Mouse (Mus musculus) cerebellum, adult 2 months (tissue): Measurements from ENCODE around the gene Arhgap33.
"Not testable (repeated sequence)": the region's sequence is repeated elsewhere in the genome, so short reads cannot be mapped to it uniquely, and the experiment has no call there.

Experiments
- CTCF ChIP-seq: fragments of 200-500 bp; IDR thresholded peaks from 2 replicates; pipeline ENCODE4 v1.5.1; 2011; ENCODE audit warnings: low read depth, mild to moderate bottlenecking, control low read depth, low read length, moderate library complexity, borderline replicate concordance; ENCODE audit not compliant: insufficient read depth
- POLR2A ChIP-seq: fragments of 200-500 bp; IDR thresholded peaks from 2 replicates; pipeline ENCODE4 v1.6.1; 2011; ENCODE audit warnings: low read length, control low read depth, borderline replicate concordance; ENCODE audit not compliant: insufficient read depth

DNA sequence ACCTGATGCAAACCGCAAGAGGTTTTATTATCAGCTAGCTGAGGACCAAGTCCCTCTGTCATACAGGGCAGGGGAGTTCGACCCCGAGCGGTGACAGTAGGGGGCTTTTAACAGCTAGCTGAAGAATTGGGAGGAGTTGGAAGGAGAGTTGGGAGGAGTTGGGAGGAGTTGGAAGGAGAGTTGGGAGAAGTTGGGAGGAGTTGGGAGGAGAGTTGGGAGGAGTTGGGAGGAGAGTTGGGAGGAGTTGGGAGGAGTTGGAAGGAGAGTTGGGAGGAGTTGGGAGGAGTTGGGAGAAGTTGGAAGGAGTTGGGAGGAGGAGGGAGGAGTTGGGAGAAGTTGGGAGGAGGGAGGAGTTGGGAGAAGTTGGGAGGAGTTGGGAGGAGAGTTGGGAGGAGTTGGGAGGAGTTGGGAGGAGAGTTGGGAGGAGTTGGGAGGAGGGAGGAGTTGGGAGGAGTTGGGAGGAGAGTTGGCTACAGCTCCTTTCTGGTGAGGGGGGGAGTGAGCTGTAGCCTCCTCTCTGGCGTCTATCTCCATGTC, 39.3 kb downstream of the Arhgap33 start:
- not testable (repeated sequence) for TF ChIP-seq CTCF, POLR2A
